Mouse (Mus musculus): Measurements from ENCODE around the gene Rfc2.

GRCm38 (mm10) chr5:134611810-134612521 lies 30.8 kb downstream of the Rfc2 start:
- TF ChIP-seq CTCF (IDR thresholded peaks at IDR 0.05; ENCODE audit: extremely low read depth, insufficient read depth, insufficient read length, insufficient replicate concordance) (no peak), POLR2A (IDR thresholded peaks at IDR 0.05; ENCODE audit: low read depth, low read length) (no peak)

Measured in spleen, adult 2 months (tissue).